Mouse (Mus musculus) gonadal fat pad, adult 2 months (tissue): ENCODE measurements around the gene Bmi1. TPM values are rescaled to one million over a fixed set of nuclear protein-coding genes. Genes with fewer than 3 reads are reported as not detected.

Source experiments
- DNase-seq: peaks from one replicate; pipeline ENCODE4 v3.0.0-alpha.2; 2012; ENCODE audit warnings: low read depth
- polyA plus RNA-seq: library from polyadenylated mRNA; depleted of rRNA; stranded (reverse); fragments of >200 nt; gene quantifications from 2 replicates; pipeline ENCODE4 v1.2.3, GENCODE M21; 2012

Bmi1 gene
- polyA plus RNA-seq, 1 experiment: 15.7 TPM

GRCm38 (mm10) chr2:18687671-18688170 is 10.9 kb downstream of the Bmi1 start:
- DNase-seq: no peak

GRCm38 (mm10) chr2:18688286-18688685 is 11.5 kb downstream of the Bmi1 start:
- DNase-seq: no peak

GRCm38 (mm10) chr2:18688708-18689063 is 11.9 kb downstream of the Bmi1 start:
- DNase-seq: no peak

GRCm38 (mm10) chr2:18689064-18689921 is 12.5 kb downstream of the Bmi1 start:
- no peak for DNase-seq

GRCm38 (mm10) chr2:18690055-18690691 is 13.4 kb downstream of the Bmi1 start:
- no peak for DNase-seq

- no peak for DNase-seq
Observed at GRCm38 (mm10) chr2:18690756-18691155, 13.9 kb downstream of the Bmi1 start.

GRCm38 (mm10) chr2:18692031-18692430 is 15.2 kb downstream of the Bmi1 start:
- no peak for DNase-seq

- DNase-seq: no peak
Observed at GRCm38 (mm10) chr2:18692548-18692947, 15.7 kb downstream of the Bmi1 start.

- no peak for DNase-seq
Observed at GRCm38 (mm10) chr2:18693491-18693870, 16.7 kb downstream of the Bmi1 start.

- DNase-seq: no peak
Observed at GRCm38 (mm10) chr2:18693871-18694610, 17.2 kb downstream of the Bmi1 start, which contains the start of gene Spag6. Gene Spag6 (plus strand): TSS chr2:18694032.

- no peak for DNase-seq
Observed at GRCm38 (mm10) chr2:18694611-18694950, 17.8 kb downstream of the Bmi1 start.

- DNase-seq: no peak
Observed at GRCm38 (mm10) chr2:18695163-18695562, 18.3 kb downstream of the Bmi1 start.

GRCm38 (mm10) chr2:18695629-18696150 is 18.9 kb downstream of the Bmi1 start:
- no peak for DNase-seq

GRCm38 (mm10) chr2:18697591-18698244 is 20.9 kb downstream of the Bmi1 start:
- no peak for DNase-seq

GRCm38 (mm10) chr2:18698663-18699385 is 22.0 kb downstream of the Bmi1 start:
- DNase-seq: no peak

GRCm38 (mm10) chr2:18699401-18699990 is 22.7 kb downstream of the Bmi1 start:
- DNase-seq: no peak

- no peak for DNase-seq
Observed at GRCm38 (mm10) chr2:18710356-18710755, 33.5 kb downstream of the Bmi1 start.

- DNase-seq: no peak
Observed at GRCm38 (mm10) chr2:18713071-18713470, 36.3 kb downstream of the Bmi1 start.

- no peak for DNase-seq
Observed at GRCm38 (mm10) chr2:18714337-18714736, 37.5 kb downstream of the Bmi1 start.

- no peak for DNase-seq
Observed at GRCm38 (mm10) chr2:18718521-18718920, 41.7 kb downstream of the Bmi1 start.
